In the genomic region with DNA sequence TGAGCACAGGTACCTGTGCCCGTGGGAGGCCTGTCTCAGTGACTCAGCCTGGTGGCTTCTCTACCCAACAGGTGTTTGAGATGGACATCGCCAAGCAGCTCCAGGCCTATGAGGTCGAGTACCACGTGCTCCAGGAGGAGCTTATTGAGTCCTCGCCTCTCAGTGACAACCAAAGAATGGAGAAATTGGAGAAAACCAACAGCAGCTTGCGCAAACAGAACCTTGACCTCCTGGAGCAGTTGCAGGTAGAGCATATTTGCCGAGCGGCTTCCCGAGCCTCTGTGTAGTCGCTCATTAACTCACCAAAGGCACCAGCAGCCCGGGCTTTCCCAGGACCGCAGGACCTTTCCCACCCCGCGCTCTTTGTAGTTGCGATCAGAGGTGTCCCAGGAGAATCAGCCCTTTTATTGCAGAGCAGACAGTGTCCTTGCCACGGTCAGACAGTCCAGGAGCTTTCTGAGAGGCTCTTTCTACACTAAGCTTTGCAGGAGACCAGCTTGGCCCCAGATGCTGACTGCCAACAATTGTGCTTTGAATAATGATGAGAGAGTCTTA, we compare ENCODE assay signal across 8 mouse cellular contexts.
DNase-seq lines count a peak whose midpoint lies in the region; ATAC-seq and TF ChIP-seq lines count a peak whose summit lies in the region.
"Had no signal": no experiment of that assay in that cellular context is flagged by ENCODE, and none has a peak within 500 bp of the region (broad histone marks: within the 10 kb centered on the region; RNA-seq: fewer than 3 reads in every experiment).

No protein-coding gene starts in this region.

- no peak for TF ChIP-seq CTCF in E14TG2a.4 (conservative IDR thresholded peaks at IDR 0.05; ENCODE audit: low read length)
- no peak for TF ChIP-seq CTCF in brain, embryonic 14.5 days (IDR thresholded peaks at IDR 0.05; ENCODE audit: borderline replicate concordance, extremely low read depth, insufficient read depth, insufficient read length)
- no peak for TF ChIP-seq CTCF in lung, postnatal 0 days (IDR thresholded peaks at IDR 0.05)

- WGBS in lung, postnatal 0 days: 59% methylated on average over 16 of the region's 16 CpGs

- TF ChIP-seq EP300 in lung, postnatal 0 days (IDR thresholded peaks at IDR 0.05): no peak

- no peak overlapping the region for H3K9ac ChIP-seq in lung, postnatal 0 days (replicated peaks; ENCODE audit: low read depth)
- H3K9ac ChIP-seq: limb, embryonic 15.5 days had no signal

- no peaks in the 10 kb centered on the region for H3K27me3 ChIP-seq in E14TG2a.4 (ENCODE audit: insufficient read depth, low read length)
- no peaks in the 10 kb centered on the region for H3K27me3 ChIP-seq in lung, postnatal 0 days (replicated peaks; ENCODE audit: insufficient read depth, low read length)
- H3K27me3 ChIP-seq: limb, embryonic 15.5 days had no signal

- TF ChIP-seq POLR2A in brain, embryonic 14.5 days (IDR thresholded peaks at IDR 0.05; ENCODE audit: borderline replicate concordance, extremely low read depth, insufficient read depth, insufficient read length, poor library complexity, severe bottlenecking): no peak

- no peaks in the 10 kb centered on the region for H3K9me3 ChIP-seq in E14TG2a.4 (ENCODE audit: low read length)
- H3K9me3 ChIP-seq in lung, postnatal 0 days (ENCODE audit: low read length): no peaks in the 10 kb centered on the region
- H3K9me3 ChIP-seq: limb, embryonic 15.5 days had no signal

- 0 out of 2 replicates have a peak overlapping the region, but pooled peaks have one; percentile 3 for H3K4me3 ChIP-seq in E14TG2a.4 (replicated peaks; ENCODE audit: low read length)
- H3K4me3 ChIP-seq in lung, postnatal 0 days (ENCODE audit: low read depth, low read length): no peak overlapping the region
- H3K4me3 ChIP-seq: limb, embryonic 15.5 days had no signal

- H3K36me3 ChIP-seq in E14TG2a.4 (ENCODE audit: insufficient read depth, low read length): peaks cover 45% of the 10 kb centered on the region
- no peaks in the 10 kb centered on the region for H3K36me3 ChIP-seq in lung, postnatal 0 days (ENCODE audit: insufficient read depth, low read length)

- peak overlapping the region; percentile 62 for H3K27ac ChIP-seq in lung, postnatal 0 days (ENCODE audit: low read length)
- H3K27ac ChIP-seq: limb, embryonic 15.5 days had no signal

- ATAC-seq in lung, postnatal 0 days: peak; percentile 65

- peaks cover 60% of the 10 kb centered on the region for H3K4me1 ChIP-seq in E14TG2a.4 (replicated peaks; ENCODE audit: low read depth, low read length)
- H3K4me1 ChIP-seq in lung, postnatal 0 days (ENCODE audit: insufficient read depth, low read depth, low read length): no peaks in the 10 kb centered on the region

- DNase-seq in brain, embryonic 14.5 days (ENCODE audit: low read depth): peak; percentile 80
- peak; percentile 92 to 93 for DNase-seq in kidney, adult 8-10 months
- DNase-seq in lung, postnatal 0 days (ENCODE audit: low spot score): peak; percentile 75
- no peak for DNase-seq in spleen, postnatal 14 days (ENCODE audit: low spot score in 2 of 2)
- no peak for DNase-seq in frontal cortex, adult 2 months (ENCODE audit: extremely low spot score in 1 of 2, low spot score in 1 of 2)
- no peak for DNase-seq in gastrocnemius, postnatal 25 days

- no peak overlapping the region for H3K4me2 ChIP-seq in lung, postnatal 0 days (replicated peaks; ENCODE audit: low read depth, low read length)
- H3K4me2 ChIP-seq: limb, embryonic 15.5 days had no signal

Comparison
In these comparisons a context has a peak if more than half of its experiments do, and no peak if none do; other contexts are left out.
1. DNase-seq: peak in brain, embryonic 14.5 days (single experiment), kidney, adult 8-10 months (2 of 2) and lung, postnatal 0 days (single experiment); none in spleen, postnatal 14 days (0 of 2), frontal cortex, adult 2 months (0 of 2) and gastrocnemius, postnatal 25 days (single experiment).